Mouse (Mus musculus): ENCODE measurements around the gene Pfkfb1. TPM values are rescaled to one million over a fixed set of nuclear protein-coding genes. Genes with fewer than 3 reads are reported as not detected.

The Pfkfb1 gene
- polyA plus RNA-seq (2012; ENCODE audit: insufficient read depth, insufficient read length, low replicate concordance, missing spikeins) = not detected in 2 replicates

- Histone ChIP-seq H3K4me1 (ENCODE audit: control insufficient read depth, insufficient read depth, low read length) (0 out of 2 replicates have a peak, but pooled peaks cover 3% of the 10 kb centered on the region), H3K27ac (ENCODE audit: insufficient read depth, low read depth, low read length) (peak within 1 kb of the TSS; percentile 50; the same call in 1 of the 2 replicates), H3K4me3 (ENCODE audit: insufficient read depth, low read depth, low read length) (peak within 1 kb of the TSS; percentile 64)
- WGBS = 10% methylated on average over 35 of the region's 35 CpGs
- no peak for TF ChIP-seq CTCF (IDR thresholded peaks at IDR 0.05; ENCODE audit: insufficient read depth, low read depth, low read length)
- TF ChIP-seq POLR2A (IDR thresholded peaks at IDR 0.05; ENCODE audit: insufficient read depth, low read depth, low read length) = peak; percentile 20; the same call in 1 of the 2 replicates
Observed at GRCm38 (mm10) chrX:150588023-150588764, at the start of gene Pfkfb1. Gene Pfkfb1 (plus strand): TSS chrX:150588229.

- Histone ChIP-seq H3K4me1 (ENCODE audit: control insufficient read depth, insufficient read depth, low read length) (no peaks in the 10 kb centered on the region), H3K27ac (ENCODE audit: insufficient read depth, low read depth, low read length) (no peak overlapping the region), H3K4me3 (ENCODE audit: insufficient read depth, low read depth, low read length) (no peak overlapping the region)
- WGBS = 93% methylated on average over 2 of the region's 2 CpGs
- no peak for TF ChIP-seq POLR2A (IDR thresholded peaks at IDR 0.05; ENCODE audit: insufficient read depth, low read depth, low read length)
- no peak for TF ChIP-seq CTCF (IDR thresholded peaks at IDR 0.05; ENCODE audit: insufficient read depth, low read depth, low read length)
Observed at GRCm38 (mm10) chrX:150540111-150540510, 47.9 kb upstream of the Pfkfb1 start.

- no peaks in the 10 kb centered on the region for H3K4me1 ChIP-seq (ENCODE audit: control insufficient read depth, insufficient read depth, low read length)
- H3K4me3 ChIP-seq (ENCODE audit: insufficient read depth, low read depth, low read length) = no peak overlapping the region
- TF ChIP-seq CTCF (IDR thresholded peaks at IDR 0.05; ENCODE audit: insufficient read depth, low read depth, low read length) = no peak
- H3K27ac ChIP-seq (ENCODE audit: insufficient read depth, low read depth, low read length) = no peak overlapping the region
Observed at GRCm38 (mm10) chrX:150541684-150542083, 46.3 kb upstream of the Pfkfb1 start.

- 58% methylated on average over 5 of the region's 5 CpGs for WGBS
- no peak within 1 kb of the TSS for H3K27ac ChIP-seq (ENCODE audit: insufficient read depth, low read depth, low read length)
- no peak within 1 kb of the TSS for H3K4me3 ChIP-seq (ENCODE audit: insufficient read depth, low read depth, low read length)
- TF ChIP-seq POLR2A (IDR thresholded peaks at IDR 0.05; ENCODE audit: insufficient read depth, low read depth, low read length) (no peak), CTCF (IDR thresholded peaks at IDR 0.05; ENCODE audit: insufficient read depth, low read depth, low read length) (no peak)
- H3K4me1 ChIP-seq (ENCODE audit: control insufficient read depth, insufficient read depth, low read length) = no peaks in the 10 kb centered on the region
Observed at GRCm38 (mm10) chrX:150547239-150547638, 40.8 kb upstream of the Pfkfb1 start, which contains the start of gene Alas2. Gene Alas2 (plus strand): TSS chrX:150547375.

GRCm38 (mm10) chrX:150549639-150550038 is 38.4 kb upstream of the Pfkfb1 start:
- Histone ChIP-seq H3K4me3 (ENCODE audit: insufficient read depth, low read depth, low read length) (no peak overlapping the region), H3K4me1 (ENCODE audit: control insufficient read depth, insufficient read depth, low read length) (no peaks in the 10 kb centered on the region), H3K27ac (ENCODE audit: insufficient read depth, low read depth, low read length) (no peak overlapping the region)
- WGBS = 93% methylated on average over 3 of the region's 3 CpGs
- TF ChIP-seq CTCF (IDR thresholded peaks at IDR 0.05; ENCODE audit: insufficient read depth, low read depth, low read length) (no peak), POLR2A (IDR thresholded peaks at IDR 0.05; ENCODE audit: insufficient read depth, low read depth, low read length) (no peak)

- no peak for TF ChIP-seq POLR2A (IDR thresholded peaks at IDR 0.05; ENCODE audit: insufficient read depth, low read depth, low read length)
- no peak for TF ChIP-seq CTCF (IDR thresholded peaks at IDR 0.05; ENCODE audit: insufficient read depth, low read depth, low read length)
- Histone ChIP-seq H3K4me3 (ENCODE audit: insufficient read depth, low read depth, low read length) (no peak overlapping the region), H3K4me1 (ENCODE audit: control insufficient read depth, insufficient read depth, low read length) (no peaks in the 10 kb centered on the region), H3K27ac (ENCODE audit: insufficient read depth, low read depth, low read length) (no peak overlapping the region)
- WGBS = 89% methylated on average over 2 of the region's 2 CpGs
Observed at GRCm38 (mm10) chrX:150551986-150552385, 36.0 kb upstream of the Pfkfb1 start.

GRCm38 (mm10) chrX:150554032-150554431 is 34.0 kb upstream of the Pfkfb1 start:
- no peak for TF ChIP-seq CTCF (IDR thresholded peaks at IDR 0.05; ENCODE audit: insufficient read depth, low read depth, low read length)
- no peak for TF ChIP-seq POLR2A (IDR thresholded peaks at IDR 0.05; ENCODE audit: insufficient read depth, low read depth, low read length)
- no peaks in the 10 kb centered on the region for H3K4me1 ChIP-seq (ENCODE audit: control insufficient read depth, insufficient read depth, low read length)
- 86% methylated on average over 3 of the region's 3 CpGs for WGBS
- H3K27ac ChIP-seq (ENCODE audit: insufficient read depth, low read depth, low read length) = no peak overlapping the region
- no peak overlapping the region for H3K4me3 ChIP-seq (ENCODE audit: insufficient read depth, low read depth, low read length)

GRCm38 (mm10) chrX:150564644-150565357 is 23.2 kb upstream of the Pfkfb1 start:
- H3K27ac ChIP-seq (ENCODE audit: insufficient read depth, low read depth, low read length) = no peak overlapping the region
- H3K4me1 ChIP-seq (ENCODE audit: control insufficient read depth, insufficient read depth, low read length) = no peaks in the 10 kb centered on the region
- TF ChIP-seq POLR2A (IDR thresholded peaks at IDR 0.05; ENCODE audit: insufficient read depth, low read depth, low read length) (no peak), CTCF (IDR thresholded peaks at IDR 0.05; ENCODE audit: insufficient read depth, low read depth, low read length) (no peak)
- WGBS = 91% methylated on average over 12 of the region's 12 CpGs
- H3K4me3 ChIP-seq (ENCODE audit: insufficient read depth, low read depth, low read length) = no peak overlapping the region

- TF ChIP-seq POLR2A (IDR thresholded peaks at IDR 0.05; ENCODE audit: insufficient read depth, low read depth, low read length) (no peak), CTCF (IDR thresholded peaks at IDR 0.05; ENCODE audit: insufficient read depth, low read depth, low read length) (no peak)
- H3K27ac ChIP-seq (ENCODE audit: insufficient read depth, low read depth, low read length) = no peak overlapping the region
- no peaks in the 10 kb centered on the region for H3K4me1 ChIP-seq (ENCODE audit: control insufficient read depth, insufficient read depth, low read length)
- no peak overlapping the region for H3K4me3 ChIP-seq (ENCODE audit: insufficient read depth, low read depth, low read length)
Observed at GRCm38 (mm10) chrX:150581921-150582320, 6.1 kb upstream of the Pfkfb1 start.
